In genomic region chr12:117174189-117174588, GRCm38 (mm10) we compare ENCODE assay signal across 16 mouse cellular contexts.
A peak's percentile ranks its signal among the peaks of the same experiment; 100 is the strongest.
DNase-seq lines count a peak whose midpoint lies in the region; ATAC-seq and TF ChIP-seq lines count a peak whose summit lies in the region.
"Had no signal": no experiment of that assay in that cellular context is flagged by ENCODE, and none has a peak within 500 bp of the region (broad histone marks: within the 10 kb centered on the region; RNA-seq: fewer than 3 reads in every experiment).

No protein-coding gene starts in this region.

- DNase-seq in left cerebral cortex, adult 2 months (ENCODE audit: extremely low spot score in 1 of 2, low spot score in 2 of 2): no peak
- DNase-seq in left cerebral cortex, postnatal 36 days (ENCODE audit: low spot score in 2 of 2): no peak
- no peak for DNase-seq in midbrain, embryonic 10.5 days (ENCODE audit: low spot score)
- no peak for DNase-seq in cerebellum, adult 18-20 months
- no peak for DNase-seq in heart, postnatal 10 days
- DNase-seq: cerebellum, adult 2 months; heart, postnatal 4 days; lung, postnatal 36 days had no signal

- H3K9me3 ChIP-seq in forebrain, embryonic 15.5 days: no peaks in the 10 kb centered on the region
- H3K9me3 ChIP-seq in midbrain, embryonic 10.5 days (replicated peaks): no peaks in the 10 kb centered on the region
- H3K9me3 ChIP-seq: embryonic facial prominence, embryonic 12.5 days; heart, embryonic 10.5 days; limb, embryonic 13.5 days; stomach, embryonic 15.5 days had no signal

- H3K4me2 ChIP-seq in forebrain, embryonic 15.5 days (replicated peaks): no peak overlapping the region
- H3K4me2 ChIP-seq: embryonic facial prominence, embryonic 12.5 days; limb, embryonic 13.5 days; stomach, embryonic 15.5 days had no signal

- H3K27ac ChIP-seq in left cerebral cortex, adult 2 months: peak overlapping the region; percentile 9
- H3K27ac ChIP-seq in forebrain, embryonic 15.5 days (replicated peaks): peak overlapping the region; percentile 88
- H3K27ac ChIP-seq in midbrain, embryonic 10.5 days (replicated peaks): peak overlapping the region; percentile 89
- H3K27ac ChIP-seq: kidney, postnatal 0 days; limb, embryonic 13.5 days; stomach, embryonic 15.5 days had no signal

- no peak for TF ChIP-seq CTCF in left cerebral cortex, adult 2 months (IDR thresholded peaks at IDR 0.05)

- peaks cover 70% of the 10 kb centered on the region for H3K4me1 ChIP-seq in forebrain, embryonic 15.5 days
- H3K4me1 ChIP-seq in midbrain, embryonic 10.5 days: peaks cover 94% of the 10 kb centered on the region

- no peaks in the 10 kb centered on the region for H3K36me3 ChIP-seq in forebrain, embryonic 15.5 days
- H3K36me3 ChIP-seq in midbrain, embryonic 10.5 days: peaks cover 89% of the 10 kb centered on the region
- H3K36me3 ChIP-seq: embryonic facial prominence, embryonic 12.5 days; heart, embryonic 10.5 days; limb, embryonic 13.5 days; stomach, embryonic 15.5 days had no signal

- WGBS in forebrain, embryonic 15.5 days: 18% methylated on average over 3 of the region's 3 CpGs
- 16% methylated on average over 3 of the region's 3 CpGs for WGBS in midbrain, embryonic 10.5 days

- H3K4me3 ChIP-seq in left cerebral cortex, adult 2 months: no peak overlapping the region
- H3K4me3 ChIP-seq in forebrain, embryonic 15.5 days: no peak overlapping the region
- H3K4me3 ChIP-seq in midbrain, embryonic 10.5 days: 0 out of 2 replicates have a peak overlapping the region, but pooled peaks have one; percentile 41
- H3K4me3 ChIP-seq: embryonic facial prominence, embryonic 12.5 days; heart, embryonic 10.5 days; limb, embryonic 13.5 days; stomach, embryonic 15.5 days had no signal

- intact Hi-C loops in left cerebral cortex, adult 2 months (cut with DNase I): no loop called here
- intact Hi-C loops in left cerebral cortex, postnatal 36 days (cut with DNase I): no loop called here
- intact Hi-C loops in heart, postnatal 10 days (cut with DNase I): no loop called here

- no peak overlapping the region for H3K9ac ChIP-seq in forebrain, embryonic 15.5 days (replicated peaks)
- H3K9ac ChIP-seq: embryonic facial prominence, embryonic 12.5 days; limb, embryonic 13.5 days; stomach, embryonic 15.5 days had no signal

- H3K27me3 ChIP-seq in forebrain, embryonic 15.5 days: 0 out of 2 replicates have a peak, but pooled peaks cover 4% of the 10 kb centered on the region
- H3K27me3 ChIP-seq in midbrain, embryonic 10.5 days (ENCODE audit: low read depth, poor library complexity, severe bottlenecking): no peaks in the 10 kb centered on the region
- H3K27me3 ChIP-seq: stomach, embryonic 15.5 days had no signal

- ATAC-seq in forebrain, embryonic 15.5 days (replicated peaks): no peak
- no peak for ATAC-seq in frontal cortex, adult (ENCODE audit: low TSS enrichment)
- ATAC-seq: intestine, postnatal 0 days had no signal

Comparison
In these comparisons a context has a peak if more than half of its experiments do, and no peak if none do; other contexts are left out.
1. H3K27ac ChIP-seq: peak in every context shown above with its lines; median percentile 89 in midbrain, embryonic 10.5 days; 88 in forebrain, embryonic 15.5 days; 9 in left cerebral cortex, adult 2 months.